Mouse (Mus musculus) lung, postnatal 14 days (tissue): ENCODE results near the gene Rara.
"Not testable (repeated sequence)": the region's sequence is repeated elsewhere in the genome, so short reads cannot be mapped to it uniquely, and the experiment has no call there.

Source experiments
- DNase-seq: peaks from one replicate; pipeline ENCODE4 v3.0.0; 2021

Rara gene

GRCm38 (mm10) chr11:98971316-98972031 lies 43.9 kb downstream of the Rara start:
- DNase-seq: peak; percentile 74

- peak; percentile 91 for DNase-seq
Observed at GRCm38 (mm10) chr11:98972215-98972614, 44.6 kb downstream of the Rara start.

GRCm38 (mm10) chr11:98972801-98973360 lies 45.3 kb downstream of the Rara start:
- no peak for DNase-seq

- DNase-seq: no peak
Observed at GRCm38 (mm10) chr11:98973584-98973983, 46.0 kb downstream of the Rara start.

- no peak for DNase-seq
Observed at GRCm38 (mm10) chr11:98974213-98974612, 46.6 kb downstream of the Rara start.

- DNase-seq: peak; percentile 86
Observed at GRCm38 (mm10) chr11:98974871-98975719, 47.5 kb downstream of the Rara start.

GRCm38 (mm10) chr11:98978526-98979148 lies 51.0 kb downstream of the Rara start:
- no peak for DNase-seq

- no peak for DNase-seq
Observed at GRCm38 (mm10) chr11:98979356-98979755, 51.7 kb downstream of the Rara start.

- DNase-seq: no peak
Observed at GRCm38 (mm10) chr11:98981289-98981996, 53.8 kb downstream of the Rara start.

- peak; percentile 72 for DNase-seq
Observed at GRCm38 (mm10) chr11:98981997-98982772, 54.6 kb downstream of the Rara start.

GRCm38 (mm10) chr11:98982773-98983133 lies 55.1 kb downstream of the Rara start, which contains the start of gene Gjd3:
Gene Gjd3, minus strand, starts transcription at chr11:98983016.
- no peak for DNase-seq

- no peak for DNase-seq
Observed at GRCm38 (mm10) chr11:98983551-98983950, 55.9 kb downstream of the Rara start.

- no peak for DNase-seq
Observed at GRCm38 (mm10) chr11:98985542-98985941, 57.9 kb downstream of the Rara start.

- not testable (repeated sequence) for DNase-seq
Observed at GRCm38 (mm10) chr11:98988260-98988659, 60.6 kb downstream of the Rara start.

GRCm38 (mm10) chr11:98990866-98991265 lies 63.2 kb downstream of the Rara start:
- DNase-seq: no peak

- DNase-seq: no peak
Observed at GRCm38 (mm10) chr11:98995987-98996386, 68.4 kb downstream of the Rara start.

GRCm38 (mm10) chr11:98997659-98998058 lies 70.0 kb downstream of the Rara start:
- no peak for DNase-seq

- no peak for DNase-seq
Observed at GRCm38 (mm10) chr11:98998776-98999175, 71.2 kb downstream of the Rara start.

- DNase-seq: no peak
Observed at GRCm38 (mm10) chr11:98999243-98999642, 71.6 kb downstream of the Rara start.

- no peak for DNase-seq
Observed at GRCm38 (mm10) chr11:99006788-99007187, 79.2 kb downstream of the Rara start.

- DNase-seq: no peak
Observed at GRCm38 (mm10) chr11:99010124-99010523, 82.5 kb downstream of the Rara start.

- DNase-seq: no peak
Observed at GRCm38 (mm10) chr11:99010706-99011105, 83.1 kb downstream of the Rara start.
